Mouse (Mus musculus): ENCODE measurements at regions not wholly inside any gene's neighbourhood (a gene's known extent, or its start where the extent isn't known, plus 50 kb on each side); places are given as distances from the start of the nearest gene placed in this dataset.

GRCm38 (mm10) chr1:80131354-80131753 lies 86.9 kb downstream of the Fam124b start:
- no peaks in the 10 kb centered on the region for H3K4me1 ChIP-seq (ENCODE audit: control insufficient read depth, insufficient read depth, low read length)
- H3K9ac ChIP-seq (ENCODE audit: low read depth, low read length), result no peak overlapping the region
- no peak overlapping the region for H3K4me3 ChIP-seq
- no peak overlapping the region for H3K27ac ChIP-seq
- intact Hi-C loops (cut with DNase I), result no loop called here
- WGBS, result 61% methylated on average over 3 of the region's 3 CpGs
- DNase-seq, result no peak
- H3K36me3 ChIP-seq (ENCODE audit: control insufficient read depth, insufficient read depth, low read length), result no peaks in the 10 kb centered on the region
- no peak for TF ChIP-seq EP300 (IDR thresholded peaks at IDR 0.05; ENCODE audit: insufficient read depth, low read depth, low read length)
- TF ChIP-seq CTCF (IDR thresholded peaks at IDR 0.05), result no peak
- no peak for TF ChIP-seq POLR2A (IDR thresholded peaks at IDR 0.05; ENCODE audit: insufficient read depth, low read depth, low read length)
- H3K79me2 ChIP-seq (replicated peaks; ENCODE audit: control insufficient read depth, insufficient read depth, low read length), result no peaks in the 10 kb centered on the region
- no peaks in the 10 kb centered on the region for H3K27me3 ChIP-seq (ENCODE audit: control insufficient read depth, insufficient read depth, low read length)

- Histone ChIP-seq H3K4me1 (ENCODE audit: control insufficient read depth, insufficient read depth, low read length) (no peaks in the 10 kb centered on the region), H3K27me3 (ENCODE audit: control insufficient read depth, insufficient read depth, low read length) (no peaks in the 10 kb centered on the region), H3K9ac (ENCODE audit: low read depth, low read length) (no peak overlapping the region), H3K36me3 (ENCODE audit: control insufficient read depth, insufficient read depth, low read length) (no peaks in the 10 kb centered on the region), H3K4me3 (no peak overlapping the region), H3K79me2 (replicated peaks; ENCODE audit: control insufficient read depth, insufficient read depth, low read length) (no peaks in the 10 kb centered on the region), H3K27ac (no peak overlapping the region)
- DNase-seq, result no peak
- TF ChIP-seq EP300 (IDR thresholded peaks at IDR 0.05; ENCODE audit: insufficient read depth, low read depth, low read length) (no peak), CTCF (IDR thresholded peaks at IDR 0.05) (no peak), POLR2A (IDR thresholded peaks at IDR 0.05; ENCODE audit: insufficient read depth, low read depth, low read length) (no peak)
- 77% methylated on average over 2 of the region's 2 CpGs for WGBS
- intact Hi-C loops (cut with DNase I), result no loop called here
Measured at GRCm38 (mm10) chr1:80123966-80124365, 94.3 kb downstream of the Fam124b start.

DNA sequence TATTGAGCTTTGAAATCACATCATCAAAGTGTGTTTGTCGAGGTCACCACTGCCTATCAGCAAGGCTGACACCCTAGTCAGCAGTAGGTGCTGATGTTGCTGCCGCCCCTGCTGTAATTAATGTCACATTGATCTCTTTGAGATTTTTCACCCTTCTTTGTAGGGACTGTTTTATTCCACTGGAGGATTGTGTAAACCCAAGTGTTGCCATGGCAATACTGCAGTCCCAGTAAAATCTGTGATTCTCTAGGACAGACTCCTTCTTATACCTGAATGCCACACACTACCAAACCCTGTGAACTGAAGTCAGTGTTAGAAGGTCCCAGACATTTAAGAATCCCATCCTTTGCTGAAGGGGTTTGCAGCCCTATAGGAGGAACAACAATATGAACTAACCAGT lies 102.4 kb downstream of the Fam124b start:
- Histone ChIP-seq H3K4me3 (no peak overlapping the region), H3K4me1 (ENCODE audit: control insufficient read depth, insufficient read depth, low read length) (no peaks in the 10 kb centered on the region), H3K79me2 (replicated peaks; ENCODE audit: control insufficient read depth, insufficient read depth, low read length) (no peaks in the 10 kb centered on the region), H3K27me3 (ENCODE audit: control insufficient read depth, insufficient read depth, low read length) (no peaks in the 10 kb centered on the region), H3K9ac (ENCODE audit: low read depth, low read length) (no peak overlapping the region), H3K36me3 (ENCODE audit: control insufficient read depth, insufficient read depth, low read length) (no peaks in the 10 kb centered on the region), H3K27ac (no peak overlapping the region)
- 79% methylated on average over 2 of the region's 2 CpGs for WGBS
- intact Hi-C loops (cut with DNase I), result no loop called here
- no peak for TF ChIP-seq EP300 (IDR thresholded peaks at IDR 0.05; ENCODE audit: insufficient read depth, low read depth, low read length)
- no peak for DNase-seq

DNA sequence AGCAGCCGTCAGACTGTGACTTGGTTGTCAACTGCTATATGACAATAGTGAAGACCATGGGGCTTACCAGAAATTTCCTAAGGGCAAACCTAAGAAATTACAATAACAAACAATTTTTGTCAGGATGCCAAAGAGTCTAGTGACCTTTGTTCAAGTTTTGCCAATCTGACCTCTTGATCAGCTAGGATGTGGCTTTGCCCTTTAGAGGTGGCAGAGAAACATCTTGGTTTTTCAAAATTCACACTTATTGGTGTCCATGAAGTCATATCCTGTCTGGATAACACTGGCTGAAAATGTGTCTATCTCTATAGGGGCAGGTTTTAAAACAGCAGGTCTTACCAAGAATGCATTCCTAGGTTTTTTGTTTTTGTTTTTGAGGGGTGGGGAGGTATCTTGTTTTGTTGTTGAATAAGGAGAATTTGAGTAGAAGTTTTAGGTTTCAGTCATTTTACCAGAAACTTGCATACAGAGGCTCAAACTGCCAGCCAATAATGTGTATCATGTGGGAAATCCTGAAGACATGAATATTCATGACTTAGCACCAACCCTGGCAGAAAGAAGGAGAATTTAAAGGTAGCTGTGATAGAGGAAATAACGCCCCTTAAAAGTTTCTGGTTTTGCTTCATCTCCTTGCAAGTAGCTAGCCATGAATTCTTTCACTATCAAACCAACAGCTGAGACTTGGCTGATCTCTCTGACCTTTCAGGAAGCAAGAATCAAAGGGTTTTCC lies 110.4 kb downstream of the Fam124b start:
- Histone ChIP-seq H3K4me1 (ENCODE audit: control insufficient read depth, insufficient read depth, low read length) (no peaks in the 10 kb centered on the region), H3K27ac (no peak overlapping the region), H3K27me3 (ENCODE audit: control insufficient read depth, insufficient read depth, low read length) (no peaks in the 10 kb centered on the region), H3K4me3 (no peak overlapping the region), H3K79me2 (replicated peaks; ENCODE audit: control insufficient read depth, insufficient read depth, low read length) (no peaks in the 10 kb centered on the region), H3K9ac (ENCODE audit: low read depth, low read length) (no peak overlapping the region), H3K36me3 (ENCODE audit: control insufficient read depth, insufficient read depth, low read length) (no peaks in the 10 kb centered on the region)
- no peak for TF ChIP-seq CTCF (IDR thresholded peaks at IDR 0.05)
- no peak for TF ChIP-seq EP300 (IDR thresholded peaks at IDR 0.05; ENCODE audit: insufficient read depth, low read depth, low read length)
- TF ChIP-seq POLR2A (IDR thresholded peaks at IDR 0.05; ENCODE audit: insufficient read depth, low read depth, low read length), result no peak
- no peak for DNase-seq
- intact Hi-C loops (cut with DNase I), result loop anchor here (5.0 kb wide), 1 partner anchor 111 kb away; no protein-coding TSS in a partner anchor
- 39% methylated on average over 2 of the region's 2 CpGs for WGBS

- Histone ChIP-seq H3K4me1 (ENCODE audit: control insufficient read depth, insufficient read depth, low read length) (no peaks in the 10 kb centered on the region), H3K36me3 (ENCODE audit: control insufficient read depth, insufficient read depth, low read length) (no peaks in the 10 kb centered on the region), H3K4me3 (no peak overlapping the region), H3K9ac (ENCODE audit: low read depth, low read length) (no peak overlapping the region), H3K27me3 (ENCODE audit: control insufficient read depth, insufficient read depth, low read length) (no peaks in the 10 kb centered on the region), H3K79me2 (replicated peaks; ENCODE audit: control insufficient read depth, insufficient read depth, low read length) (no peaks in the 10 kb centered on the region), H3K27ac (no peak overlapping the region)
- no peak for DNase-seq
- intact Hi-C loops (cut with DNase I), result loop anchor here (1.0 to 5.0 kb wide), 2 partner anchors 109 to 320 kb away; no protein-coding TSS in a partner anchor
- TF ChIP-seq EP300 (IDR thresholded peaks at IDR 0.05; ENCODE audit: insufficient read depth, low read depth, low read length) (no peak), CTCF (IDR thresholded peaks at IDR 0.05) (peak; percentile 69)
- WGBS, result 53% methylated on average over 2 of the region's 2 CpGs
Measured at GRCm38 (mm10) chr1:80106269-80106668, 112.0 kb downstream of the Fam124b start.

DNA sequence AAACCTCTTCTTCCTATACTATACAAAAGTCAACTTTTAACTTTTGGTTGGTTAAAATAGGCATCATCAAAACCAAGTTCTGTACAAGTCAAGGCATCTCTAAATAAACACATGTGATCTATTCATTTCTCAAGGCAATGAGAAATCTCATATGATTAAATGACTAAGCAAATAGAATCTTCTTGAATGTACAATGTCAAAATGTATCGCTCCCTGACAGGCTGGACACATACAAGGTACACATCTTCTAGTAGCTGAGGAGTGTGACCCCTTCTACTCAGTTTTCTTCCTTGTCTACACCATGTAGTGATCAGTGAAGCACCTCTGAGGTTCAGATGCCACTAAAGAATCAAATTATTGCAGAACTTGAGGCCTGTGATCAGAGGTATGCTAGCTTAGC lies 120.0 kb downstream of the Fam124b start:
- Histone ChIP-seq H3K27ac (no peak overlapping the region), H3K27me3 (ENCODE audit: control insufficient read depth, insufficient read depth, low read length) (no peaks in the 10 kb centered on the region), H3K9ac (ENCODE audit: low read depth, low read length) (no peak overlapping the region), H3K36me3 (ENCODE audit: control insufficient read depth, insufficient read depth, low read length) (no peaks in the 10 kb centered on the region), H3K4me3 (no peak overlapping the region), H3K79me2 (replicated peaks; ENCODE audit: control insufficient read depth, insufficient read depth, low read length) (no peaks in the 10 kb centered on the region), H3K4me1 (ENCODE audit: control insufficient read depth, insufficient read depth, low read length) (no peaks in the 10 kb centered on the region)
- DNase-seq, result no peak
- TF ChIP-seq EP300 (IDR thresholded peaks at IDR 0.05; ENCODE audit: insufficient read depth, low read depth, low read length) (no peak), CTCF (IDR thresholded peaks at IDR 0.05) (no peak), POLR2A (IDR thresholded peaks at IDR 0.05; ENCODE audit: insufficient read depth, low read depth, low read length) (no peak)
- WGBS, result 100% methylated on average over 1 of the region's 1 CpGs
- intact Hi-C loops (cut with DNase I), result no loop called here

Data from heart, adult 2 months (tissue).